Mouse (Mus musculus) Patski (cell line): ENCODE measurements at regions not wholly inside any gene's neighbourhood (a gene's known extent, or its start where the extent isn't known, plus 50 kb on each side); places are given as distances from the start of the nearest gene placed in this dataset.

Experiments used
- ATAC-seq: fragments of 100-300 bp; one replicate; pipeline ENCODE4 v1.8.0; 2021
- CTCF ChIA-PET: fragments of 350-600 bp; sonication (Branson Sonifier 250); formaldehyde crosslinking; loops from one replicate; lab custom pipeline; 2022; ENCODE audit warnings: inconsistent platforms; lab: Charles Lee
- POLR2A ChIA-PET: fragments of 350-600 bp; sonication (Branson Sonifier 250); formaldehyde crosslinking; loops from one replicate; lab custom pipeline; 2022; ENCODE audit warnings: antibody characterized with exemption, inconsistent platforms; lab: Charles Lee
- DNase-seq: peaks from one replicate; pipeline ENCODE4 v3.0.0-alpha.2; 2011; ENCODE audit warnings: low read depth, low spot score
- H3K27me3 ChIP-seq: fragments of 371-371 bp; one replicate; pipeline ENCODE4 v1.5.1; 2021
- CTCF ChIP-seq: fragments of 100-300 bp; IDR thresholded peaks from one replicate; pipeline ENCODE4 v1.5.1; 2021
- in situ Hi-C: fragments of 300-500 bp; cut with MboI; formaldehyde crosslinking; loops from 3 replicates; pipeline ENCODE4 v1.11.1; 2018; ENCODE audit warnings: low pct_unique_long_range_greater_than_20kb, mixed read lengths

- H3K27me3 ChIP-seq: no peaks in the 10 kb centered on the region
- ATAC-seq (no peak), DNase-seq (no peak)
- CTCF ChIA-PET: no interaction called here
- no peak for TF ChIP-seq CTCF
- POLR2A ChIA-PET: no interaction called here
- in situ Hi-C loops: no loop called here
Measured at GRCm38 (mm10) chr14:58174512-58174911, 104.2 kb downstream of the Fgf9 start.

DNA sequence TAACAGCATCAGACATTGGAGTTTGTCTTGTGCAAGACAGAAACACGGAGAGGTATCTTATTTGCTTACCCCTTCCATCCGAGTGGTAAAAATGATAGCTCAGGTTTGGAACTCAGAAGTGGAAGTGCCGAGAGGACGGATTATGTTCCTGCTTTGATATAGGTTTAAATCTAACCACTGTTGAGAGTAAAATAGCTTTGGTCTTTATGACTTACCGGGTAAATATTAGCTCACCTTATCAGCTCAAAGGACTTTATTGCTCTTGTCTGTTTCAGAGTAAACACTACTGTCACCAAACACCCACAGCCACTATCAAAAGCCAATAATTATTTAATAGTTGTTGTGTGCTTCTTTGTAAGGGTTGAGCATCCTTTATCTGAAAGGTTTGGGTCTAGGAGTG, 98.6 kb downstream of the Fgf9 start:
- ATAC-seq: no peak
- no peak for DNase-seq
- TF ChIP-seq CTCF: no peak
- H3K27me3 ChIP-seq: peaks cover 3% of the 10 kb centered on the region
- in situ Hi-C loops: no loop called here
- POLR2A ChIA-PET: no interaction called here
- CTCF ChIA-PET: no interaction called here
